Mouse (Mus musculus) G1E-ER4 (cell line): ENCODE data around the gene Slc12a8. TPM values are rescaled to one million over a fixed set of nuclear protein-coding genes. Genes with fewer than 3 reads are reported as not detected.

Experiments
- GATA1 ChIP-seq: IDR thresholded peaks from one replicate; pipeline ENCODE4 v1.8.0; 2012; ENCODE audit warnings: low read length, inconsistent platforms
- polyA plus RNA-seq: library from polyadenylated mRNA; stranded (reverse); fragments of >175 nt; gene quantifications from 2 replicates; pipeline ENCODE4 v1.2.3, GENCODE M21; 2012

Slc12a8 gene
- polyA plus RNA-seq, 1 experiment = not detected

- TF ChIP-seq GATA1 = no peak
These were observed 93.3 kb downstream of the Slc12a8 start for GRCm38 (mm10) chr16:33610466-33610865.

DNA sequence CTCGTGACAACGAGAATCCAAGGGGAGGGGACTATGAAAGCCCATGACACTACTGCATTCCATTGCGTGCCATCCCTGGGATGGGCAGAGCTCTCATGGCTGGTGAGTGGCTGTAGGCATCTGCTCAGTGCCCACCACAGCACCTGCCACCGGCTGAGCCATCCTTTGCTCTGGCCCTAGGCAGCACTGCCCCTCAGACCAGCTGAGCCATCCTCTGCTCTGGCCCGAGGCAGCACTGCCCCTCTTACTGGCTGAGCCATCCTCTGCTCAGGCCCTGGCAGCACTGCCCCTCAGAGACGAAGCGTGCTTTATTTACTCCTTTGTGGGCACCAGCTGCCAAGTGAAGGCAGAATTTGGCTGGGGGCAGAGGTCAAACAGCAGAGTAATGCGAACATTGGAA lies 94.2 kb downstream of the Slc12a8 start:
- TF ChIP-seq GATA1 = no peak

- no peak for TF ChIP-seq GATA1
These were observed 95.1 kb downstream of the Slc12a8 start for GRCm38 (mm10) chr16:33612056-33612770.

DNA sequence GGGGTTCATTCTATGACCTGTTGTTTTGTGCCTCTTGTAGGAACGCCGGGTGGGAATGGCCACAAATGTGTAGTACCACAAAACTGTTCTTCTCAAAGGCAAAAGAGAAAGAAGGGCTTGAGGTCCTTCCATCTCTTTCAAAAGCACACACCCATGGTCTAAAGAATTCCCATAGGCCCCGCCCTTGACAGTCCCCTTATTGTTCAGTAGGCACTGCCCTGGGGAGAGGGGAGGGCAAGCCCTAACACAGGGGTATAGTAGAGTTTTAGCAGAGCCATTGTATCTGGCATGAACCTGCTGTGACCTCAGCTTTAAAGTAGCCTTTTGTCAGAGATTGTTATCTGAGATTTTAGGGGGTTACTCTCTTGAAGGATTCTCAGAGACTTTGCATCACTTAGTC lies 98.9 kb downstream of the Slc12a8 start:
- no peak for TF ChIP-seq GATA1

DNA sequence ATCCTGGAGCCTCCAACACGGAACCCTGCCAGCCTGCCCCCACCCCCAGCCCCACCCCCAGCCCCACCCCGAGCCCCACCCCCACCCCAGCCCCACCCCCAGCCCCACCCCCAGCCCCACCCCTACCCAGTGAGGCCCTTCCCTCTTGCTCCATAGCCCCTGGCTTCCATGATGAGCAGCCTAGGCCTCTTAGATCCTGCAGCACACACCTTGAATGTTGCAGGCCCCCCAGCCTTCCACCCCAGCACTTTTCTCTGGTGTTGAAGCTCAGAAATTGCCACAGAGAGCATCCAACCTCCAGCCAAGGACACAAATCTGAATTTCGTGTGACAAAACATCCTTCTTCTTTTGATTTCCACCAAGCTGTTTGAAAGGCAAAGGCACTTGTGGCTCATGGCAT lies 104.7 kb downstream of the Slc12a8 start:
- no peak for TF ChIP-seq GATA1

GRCm38 (mm10) chr16:33624586-33624985 lies 107.5 kb downstream of the Slc12a8 start:
- TF ChIP-seq GATA1 = no peak

GRCm38 (mm10) chr16:33629539-33629938 lies 112.4 kb downstream of the Slc12a8 start:
- no peak for TF ChIP-seq GATA1

GRCm38 (mm10) chr16:33635836-33636595 lies 118.9 kb downstream of the Slc12a8 start:
- TF ChIP-seq GATA1 = no peak

- no peak for TF ChIP-seq GATA1
These were observed 124.7 kb downstream of the Slc12a8 start for GRCm38 (mm10) chr16:33641779-33642178.

DNA sequence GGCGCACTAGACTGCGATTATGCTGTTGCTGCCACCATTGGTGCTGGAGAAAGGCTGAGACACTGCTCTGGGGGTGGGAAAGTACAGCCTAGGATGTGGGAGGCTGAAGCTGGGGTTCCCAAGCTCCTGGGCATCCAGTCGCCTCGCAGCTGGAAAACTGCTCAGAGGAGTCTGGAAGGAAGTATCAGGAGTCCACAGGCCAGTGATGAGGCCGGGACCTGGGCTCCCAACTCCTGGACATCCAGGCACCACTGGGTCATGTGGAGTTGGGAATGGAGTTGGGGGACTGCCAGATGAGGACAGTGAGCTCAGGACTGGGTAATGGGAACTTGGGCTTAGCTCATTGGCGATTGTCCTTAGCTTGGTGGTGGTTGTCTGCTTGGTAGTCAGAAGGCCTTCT lies 136.0 kb downstream of the Slc12a8 start:
- no peak for TF ChIP-seq GATA1

- TF ChIP-seq GATA1 = no peak
These were observed 138.3 kb downstream of the Slc12a8 start for GRCm38 (mm10) chr16:33655443-33655842.

DNA sequence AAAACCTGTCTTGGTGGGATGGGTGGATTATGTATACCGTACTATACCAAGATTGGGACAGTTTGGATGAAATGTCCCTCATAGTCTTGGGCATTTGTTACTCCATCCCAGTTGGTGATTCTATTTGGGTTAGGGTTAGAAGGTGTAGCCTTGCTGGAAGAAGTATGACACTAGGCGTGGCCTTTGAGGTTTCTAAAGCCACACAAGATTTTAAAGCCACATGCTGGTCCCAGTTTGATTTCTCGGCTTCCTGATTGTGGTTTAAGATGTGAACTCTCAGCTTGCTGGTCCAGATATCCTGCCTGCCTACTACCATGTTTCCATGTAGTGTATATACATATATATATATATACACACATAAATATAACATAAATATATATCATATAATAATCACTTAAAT lies 140.1 kb downstream of the Slc12a8 start:
- TF ChIP-seq GATA1 = no peak

- no peak for TF ChIP-seq GATA1
These were observed 141.0 kb downstream of the Slc12a8 start for GRCm38 (mm10) chr16:33658121-33658520.

DNA sequence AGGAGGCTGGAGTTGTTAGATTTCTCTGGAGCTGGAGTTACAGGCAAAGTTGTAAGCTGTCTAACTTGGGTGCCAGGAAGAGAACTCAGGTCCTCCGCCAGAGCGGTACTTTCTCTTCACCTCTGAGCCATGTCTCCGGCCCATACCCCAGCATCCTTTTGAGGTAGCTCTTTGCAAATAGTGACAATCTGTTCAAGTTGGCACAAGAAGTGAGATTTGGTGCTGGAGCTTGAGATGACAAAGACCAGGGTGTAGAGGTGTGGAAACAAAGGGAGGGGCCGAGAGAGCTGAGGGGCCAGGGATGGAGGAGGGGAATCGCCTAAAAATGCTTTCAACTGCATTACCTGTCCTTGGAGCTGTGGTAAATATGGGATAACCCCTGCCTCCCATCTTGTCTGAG lies 142.4 kb downstream of the Slc12a8 start:
- TF ChIP-seq GATA1 = no peak

- no peak for TF ChIP-seq GATA1
These were observed 143.0 kb downstream of the Slc12a8 start for GRCm38 (mm10) chr16:33660125-33660524.

DNA sequence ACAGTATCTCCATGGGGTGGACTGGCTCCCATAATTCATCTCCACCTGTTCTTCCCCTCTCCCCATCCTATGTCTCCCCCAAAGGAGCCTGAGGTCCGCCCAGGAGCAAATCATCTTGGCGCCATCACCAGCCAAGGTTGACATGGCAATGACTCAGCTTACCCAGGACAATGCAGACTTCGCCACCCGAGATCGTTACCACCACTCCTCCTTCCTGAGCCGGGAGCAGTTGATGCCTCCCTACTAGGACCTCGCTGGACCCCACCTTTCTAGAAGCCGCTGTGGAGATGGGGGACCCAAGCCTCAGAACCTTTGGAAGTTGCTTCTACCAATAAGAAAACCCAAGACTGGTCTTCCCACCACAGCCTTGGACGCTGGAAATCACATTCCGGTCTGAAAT lies 145.7 kb downstream of the Slc12a8 start:
- no peak for TF ChIP-seq GATA1

DNA sequence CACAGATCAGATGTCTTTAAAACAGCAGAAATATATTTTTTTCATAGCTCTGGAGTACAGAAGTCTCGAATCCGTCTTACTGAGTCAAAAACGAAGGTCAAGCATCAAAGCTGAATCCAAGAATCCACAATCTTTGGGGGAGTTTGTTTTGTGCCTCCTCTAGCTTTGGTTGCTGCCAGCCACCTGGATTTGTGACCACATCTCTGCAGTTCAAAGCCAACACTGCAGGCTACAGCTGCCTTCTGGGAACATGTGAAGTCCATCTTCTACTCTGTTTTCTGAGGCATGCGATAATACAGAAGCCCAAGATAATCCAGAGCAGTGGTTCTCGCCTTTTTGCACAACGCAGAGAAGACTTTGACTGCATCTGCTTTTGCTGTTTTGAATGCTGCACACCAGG lies 149.1 kb downstream of the Slc12a8 start:
- no peak for TF ChIP-seq GATA1
